Mouse (Mus musculus) megakaryocyte, embryonic 14.5 days (primary cell): ENCODE results near the gene Syt11. TPM values are rescaled to one million over a fixed set of nuclear protein-coding genes. Genes with fewer than 3 reads are reported as not detected.
A peak's percentile ranks its signal among the peaks of the same experiment; 100 is the strongest.

ENCODE experiments used
- H3K27me3 ChIP-seq: replicated peaks from 2 replicates; pipeline ENCODE3; 2012; ENCODE audit warnings: inconsistent platforms
- H3K36me3 ChIP-seq: replicated peaks from 2 replicates; pipeline ENCODE3; 2012; ENCODE audit warnings: low read length, inconsistent platforms, mixed read lengths
- H3K4me1 ChIP-seq: 2 replicates; pipeline ENCODE4 v1.6.1; 2012; ENCODE audit warnings: inconsistent platforms
- H3K4me3 ChIP-seq: replicated peaks from 2 replicates; pipeline ENCODE3; 2012; ENCODE audit warnings: moderate library complexity, mild to moderate bottlenecking, inconsistent platforms
- H3K9me3 ChIP-seq: 2 replicates; pipeline ENCODE4 v1.6.1; 2012; ENCODE audit warnings: inconsistent platforms
- FLI1 ChIP-seq: IDR thresholded peaks from 2 replicates; pipeline ENCODE4 v1.6.1; 2012; ENCODE audit warnings: low read length, inconsistent platforms, mixed read lengths
- GATA1 ChIP-seq: IDR thresholded peaks from 3 replicates; pipeline ENCODE4 v1.6.1; 2012; ENCODE audit warnings: mixed read lengths, low read length, inconsistent platforms, borderline replicate concordance
- polyA plus RNA-seq: library from polyadenylated mRNA; stranded (reverse); fragments of >175 nt; gene quantifications from 2 replicates; pipeline ENCODE4 v1.2.3, GENCODE M21; 2012; ENCODE audit warnings: low replicate concordance; ENCODE audit not compliant: insufficient read depth

Gene Syt11
- polyA plus RNA-seq, 1 experiment: 10.9 TPM

- no peaks in the 10 kb centered on the region for H3K9me3 ChIP-seq
- no peak overlapping the region for H3K4me3 ChIP-seq
- TF ChIP-seq FLI1 (no peak), GATA1 (no peak)
- no peaks in the 10 kb centered on the region for H3K27me3 ChIP-seq
- H3K4me1 ChIP-seq: peaks cover 66% of the 10 kb centered on the region
- peaks cover 58% of the 10 kb centered on the region for H3K36me3 ChIP-seq
Observed at GRCm38 (mm10) chr3:88762401-88762831, 12.5 kb downstream of the Syt11 start.

- Histone ChIP-seq H3K27me3 (no peaks in the 10 kb centered on the region), H3K4me3 (no peak overlapping the region), H3K36me3 (peaks cover 63% of the 10 kb centered on the region), H3K9me3 (no peaks in the 10 kb centered on the region), H3K4me1 (peaks cover 74% of the 10 kb centered on the region)
- TF ChIP-seq FLI1 (no peak), GATA1 (no peak)
Observed at GRCm38 (mm10) chr3:88761619-88762018, 13.3 kb downstream of the Syt11 start.

- H3K9me3 ChIP-seq: no peaks in the 10 kb centered on the region
- TF ChIP-seq GATA1: 0 out of 3 replicates have a peak, but pooled peaks have one; percentile 26
- no peak for TF ChIP-seq FLI1
- no peaks in the 10 kb centered on the region for H3K27me3 ChIP-seq
- peak overlapping the region; percentile 88 for H3K4me3 ChIP-seq
- H3K4me1 ChIP-seq: peaks cover 87% of the 10 kb centered on the region
- H3K36me3 ChIP-seq: peaks cover 51% of the 10 kb centered on the region
Observed at GRCm38 (mm10) chr3:88758045-88758500, 16.9 kb downstream of the Syt11 start.

GRCm38 (mm10) chr3:88756276-88756675 is 18.7 kb downstream of the Syt11 start:
- TF ChIP-seq GATA1 (no peak), FLI1 (no peak)
- H3K36me3 ChIP-seq: peaks cover 47% of the 10 kb centered on the region

GRCm38 (mm10) chr3:88755541-88755940 is 19.4 kb downstream of the Syt11 start:
- Histone ChIP-seq H3K27me3 (no peaks in the 10 kb centered on the region), H3K4me3 (no peak overlapping the region), H3K4me1 (peaks cover 97% of the 10 kb centered on the region), H3K9me3 (no peaks in the 10 kb centered on the region), H3K36me3 (peaks cover 46% of the 10 kb centered on the region)
- TF ChIP-seq FLI1 (no peak), GATA1 (no peak)

More at GRCm38 (mm10) chr3:88756276-88756675, 18.7 kb downstream of the Syt11 start:
- Histone ChIP-seq H3K4me1 (peaks cover 91% of the 10 kb centered on the region), H3K9me3 (no peaks in the 10 kb centered on the region), H3K27me3 (no peaks in the 10 kb centered on the region), H3K4me3 (peak overlapping the region; percentile 64)

- TF ChIP-seq FLI1: no peak
- no peak for TF ChIP-seq GATA1
- Histone ChIP-seq H3K27me3 (no peaks in the 10 kb centered on the region), H3K36me3 (peaks cover 39% of the 10 kb centered on the region), H3K4me3 (peak overlapping the region; percentile 84), H3K4me1 (peaks cover 86% of the 10 kb centered on the region), H3K9me3 (no peaks in the 10 kb centered on the region)
Observed at GRCm38 (mm10) chr3:88754283-88754682, 20.7 kb downstream of the Syt11 start.

GRCm38 (mm10) chr3:88746871-88747231 is 28.1 kb downstream of the Syt11 start:
- TF ChIP-seq FLI1 (no peak), GATA1 (no peak)
- Histone ChIP-seq H3K4me3 (no peak overlapping the region), H3K27me3 (no peaks in the 10 kb centered on the region)

GRCm38 (mm10) chr3:88746139-88746870 is 28.7 kb downstream of the Syt11 start:
- Histone ChIP-seq H3K4me3 (no peak overlapping the region), H3K27me3 (no peaks in the 10 kb centered on the region), H3K9me3 (no peaks in the 10 kb centered on the region), H3K4me1 (peaks cover 70% of the 10 kb centered on the region), H3K36me3 (peaks cover 62% of the 10 kb centered on the region)
- TF ChIP-seq FLI1: no peak
- no peak for TF ChIP-seq GATA1

More at GRCm38 (mm10) chr3:88746871-88747231, 28.1 kb downstream of the Syt11 start:
- H3K36me3 ChIP-seq: peaks cover 64% of the 10 kb centered on the region
- H3K4me1 ChIP-seq: peaks cover 70% of the 10 kb centered on the region
- H3K9me3 ChIP-seq: no peaks in the 10 kb centered on the region

- TF ChIP-seq FLI1 (no peak), GATA1 (no peak)
- H3K36me3 ChIP-seq: peaks cover 56% of the 10 kb centered on the region
- no peaks in the 10 kb centered on the region for H3K27me3 ChIP-seq
- H3K4me3 ChIP-seq: no peak overlapping the region
- no peaks in the 10 kb centered on the region for H3K9me3 ChIP-seq
- peaks cover 64% of the 10 kb centered on the region for H3K4me1 ChIP-seq
Observed at GRCm38 (mm10) chr3:88745534-88745933, 29.4 kb downstream of the Syt11 start.

- TF ChIP-seq GATA1 (no peak), FLI1 (no peak)
- Histone ChIP-seq H3K4me1 (peaks cover 53% of the 10 kb centered on the region), H3K36me3 (peaks cover 16% of the 10 kb centered on the region), H3K27me3 (no peaks in the 10 kb centered on the region), H3K4me3 (no peak overlapping the region), H3K9me3 (no peaks in the 10 kb centered on the region)
Observed at GRCm38 (mm10) chr3:88740147-88740546, 34.8 kb downstream of the Syt11 start.
